ENCODE assay signal across 8 mouse cellular contexts in the genomic region with DNA sequence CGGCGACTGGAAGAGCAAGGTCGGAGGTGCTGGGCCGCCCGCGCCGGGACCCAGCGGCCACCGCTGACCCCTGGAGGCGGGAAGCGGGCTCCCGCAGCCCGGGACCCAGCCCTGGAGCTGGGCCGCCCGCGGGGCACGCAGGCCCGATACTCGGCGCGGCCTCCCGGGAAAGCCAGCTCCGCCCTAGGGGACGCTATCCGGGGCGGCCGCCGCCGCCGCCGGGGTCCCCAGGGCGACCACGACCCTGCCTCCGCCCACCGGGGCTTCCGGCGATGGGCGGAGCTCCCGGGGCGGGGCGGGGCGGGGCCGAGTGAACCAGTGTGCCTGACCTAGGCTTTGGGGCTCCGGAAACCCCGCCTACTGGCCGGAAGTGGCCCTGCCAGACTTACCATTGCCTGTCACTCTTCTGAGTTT. TPM values are rescaled to one million over a fixed set of nuclear protein-coding genes. Genes with fewer than 3 reads are reported as not detected.
DNase-seq lines count a peak whose midpoint lies in the region; ATAC-seq and TF ChIP-seq lines count a peak whose summit lies in the region.

No protein-coding gene starts in this region.

- intact Hi-C loops in gastrocnemius, postnatal 36 days (cut with DNase I) = loop anchor here (2.0 to 5.0 kb wide), 2 partner anchors 50 to 155 kb away; a partner anchor contains a TSS
- intact Hi-C loops in left cerebral cortex, postnatal 36 days (cut with DNase I) = loop anchor here (2.0 kb wide), 1 partner anchor 155 kb away; a partner anchor contains a TSS

- H3K9me3 ChIP-seq in intestine, embryonic 14.5 days (ENCODE audit: control insufficient read depth, low read length) = no peaks in the 10 kb centered on the region
- no peaks in the 10 kb centered on the region for H3K9me3 ChIP-seq in midbrain, embryonic 11.5 days (ENCODE audit: control insufficient read depth, low read length)

- TF ChIP-seq CTCF in small intestine, adult 2 months (IDR thresholded peaks at IDR 0.05; ENCODE audit: extremely low read depth, insufficient read length, insufficient replicate concordance, low read depth, low read length) = no peak

- peak overlapping the region; percentile 90 for H3K27ac ChIP-seq in intestine, embryonic 14.5 days (ENCODE audit: low read depth)
- H3K27ac ChIP-seq in midbrain, embryonic 11.5 days (ENCODE audit: low read depth, low read length) = peak overlapping the region; percentile 81
- peak overlapping the region; percentile 66 for H3K27ac ChIP-seq in small intestine, adult 2 months (ENCODE audit: insufficient read depth, low read depth, low read length)

- peak; percentile 82 for DNase-seq in ovary, adult 18-20 months (ENCODE audit: low spot score)
- DNase-seq in ovary, postnatal 10 days (ENCODE audit: low spot score) = no peak
- DNase-seq in embryo, embryonic 11.5 days (ENCODE audit: low read depth, low spot score) = peak; percentile 82
- DNase-seq in gastrocnemius, postnatal 36 days = peak; percentile 76 to 88
- no peak for DNase-seq in intestine, embryonic 14.5 days (ENCODE audit: low spot score)
- peak; percentile 69 to 80 for DNase-seq in left cerebral cortex, postnatal 36 days (ENCODE audit: low spot score in 2 of 2)
- peak; percentile 99 for DNase-seq in midbrain, embryonic 11.5 days (ENCODE audit: low spot score, missing footprints)

- H3K4me2 ChIP-seq in intestine, embryonic 14.5 days (ENCODE audit: low read length) = peak overlapping the region; percentile 78
- peak overlapping the region; percentile 37 for H3K4me2 ChIP-seq in midbrain, embryonic 11.5 days

- peak overlapping the region; percentile 85 for H3K4me3 ChIP-seq in intestine, embryonic 14.5 days (ENCODE audit: low read depth, low read length)
- H3K4me3 ChIP-seq in midbrain, embryonic 11.5 days (ENCODE audit: low read depth, low read length) = peak overlapping the region; percentile 94
- peak overlapping the region; percentile 98 for H3K4me3 ChIP-seq in small intestine, adult 2 months (ENCODE audit: low read depth, low read length)

- peaks cover 9% of the 10 kb centered on the region for H3K4me1 ChIP-seq in intestine, embryonic 14.5 days (replicated peaks; ENCODE audit: control insufficient read depth, insufficient read depth, low read length)
- H3K4me1 ChIP-seq in midbrain, embryonic 11.5 days (ENCODE audit: control insufficient read depth, insufficient read depth, low read length) = no peaks in the 10 kb centered on the region; the same call in 1 of the 2 replicates
- H3K4me1 ChIP-seq in small intestine, adult 2 months (ENCODE audit: control insufficient read depth, insufficient read depth, insufficient read length, low read length) = no peaks in the 10 kb centered on the region

- peaks cover 27% of the 10 kb centered on the region for H3K36me3 ChIP-seq in intestine, embryonic 14.5 days (ENCODE audit: control insufficient read depth, insufficient read depth, low read length)
- 0 out of 2 replicates have a peak, but pooled peaks cover 2% of the 10 kb centered on the region for H3K36me3 ChIP-seq in midbrain, embryonic 11.5 days (ENCODE audit: control insufficient read depth, insufficient read depth, low read length)
- peaks cover 17% of the 10 kb centered on the region for H3K36me3 ChIP-seq in small intestine, adult 2 months (ENCODE audit: control insufficient read depth, insufficient read depth, low read length)

- peak; percentile 98 for ATAC-seq in intestine, embryonic 14.5 days (replicated peaks; ENCODE audit: low FRiP score, low TSS enrichment, low read depth)
- peak; percentile 98 for ATAC-seq in midbrain, embryonic 11.5 days (ENCODE audit: low FRiP score)

- H3K27me3 ChIP-seq in intestine, embryonic 14.5 days (replicated peaks; ENCODE audit: control insufficient read depth, insufficient read depth, low read length) = no peaks in the 10 kb centered on the region
- no peaks in the 10 kb centered on the region for H3K27me3 ChIP-seq in midbrain, embryonic 11.5 days (ENCODE audit: control insufficient read depth, insufficient read depth, low read length)
- no peaks in the 10 kb centered on the region for H3K27me3 ChIP-seq in small intestine, adult 2 months (ENCODE audit: control insufficient read depth, insufficient read depth, low read length)

- peak overlapping the region; percentile 86 for H3K9ac ChIP-seq in intestine, embryonic 14.5 days (ENCODE audit: low read length)
- peak overlapping the region; percentile 93 for H3K9ac ChIP-seq in midbrain, embryonic 11.5 days (ENCODE audit: low read length)

- WGBS in intestine, embryonic 14.5 days = 2% methylated on average over 24 of the region's 46 CpGs
- WGBS in midbrain, embryonic 11.5 days = under 1% methylated on average over 36 of the region's 46 CpGs
- WGBS in small intestine, adult 2 months = 1% methylated on average over 42 of the region's 46 CpGs

- peak; percentile 46 for TF ChIP-seq POLR2A in small intestine, adult 2 months (IDR thresholded peaks at IDR 0.05; ENCODE audit: low read depth, low read length)

RNA-seq across cellular contexts. Expression of a gene that starts 3.3 kb away (rescaled TPM):
- total RNA-seq in gastrocnemius, postnatal 36 days (2021) = not detected
- polyA plus RNA-seq in intestine, embryonic 14.5 days (2014; fragmentation: Nextera tagmentation; extraction: Ambion mirVana) = not detected in 2 replicates
- total RNA-seq in left cerebral cortex, postnatal 36 days (2021) = not detected
- not detected in 2 replicates for polyA plus RNA-seq in midbrain, embryonic 11.5 days (2014; fragmentation: Nextera tagmentation; extraction: Ambion mirVana)
- not detected in 2 replicates for polyA plus RNA-seq in small intestine, adult 2 months (2012; rRNA removed)

RNA-seq across cellular contexts. Expression of a gene that starts 9.3 kb away (rescaled TPM):
- 10 to 100 TPM; 69.2 to 87.0 TPM for total RNA-seq in gastrocnemius, postnatal 36 days (2021)
- 71.2 and 72.9 TPM in 2 replicates for polyA plus RNA-seq in intestine, embryonic 14.5 days (2014; fragmentation: Nextera tagmentation; extraction: Ambion mirVana)
- total RNA-seq in left cerebral cortex, postnatal 36 days (2021) = 100 to 1,000 TPM; 117 to 119 TPM
- polyA plus RNA-seq in midbrain, embryonic 11.5 days (2014; fragmentation: Nextera tagmentation; extraction: Ambion mirVana) = 86.4 and 88.8 TPM in 2 replicates
- 13.3 and 24.3 TPM in 2 replicates for polyA plus RNA-seq in small intestine, adult 2 months (2012; rRNA removed)

RNA-seq across cellular contexts. Expression of a gene that starts 51.3 kb away (rescaled TPM):
- 1 to 10 TPM; 4.7 to 5.7 TPM for total RNA-seq in gastrocnemius, postnatal 36 days (2021)
- 14.0 and 14.1 TPM in 2 replicates for polyA plus RNA-seq in intestine, embryonic 14.5 days (2014; fragmentation: Nextera tagmentation; extraction: Ambion mirVana)
- total RNA-seq in left cerebral cortex, postnatal 36 days (2021) = 10 to 100 TPM in 1 of 2 experiments, 1 to 10 TPM in 1; 8.5 to 16.3 TPM
- 13.8 and 15.9 TPM in 2 replicates for polyA plus RNA-seq in midbrain, embryonic 11.5 days (2014; fragmentation: Nextera tagmentation; extraction: Ambion mirVana)
- 1.3 and 2.3 TPM in 2 replicates for polyA plus RNA-seq in small intestine, adult 2 months (2012; rRNA removed)

RNA-seq across cellular contexts. Expression of a gene that starts 51.8 kb away (rescaled TPM):
- 1 to 10 TPM; 6.9 to 7.3 TPM for total RNA-seq in gastrocnemius, postnatal 36 days (2021)
- polyA plus RNA-seq in intestine, embryonic 14.5 days (2014; fragmentation: Nextera tagmentation; extraction: Ambion mirVana) = 16.0 and 17.0 TPM in 2 replicates
- total RNA-seq in left cerebral cortex, postnatal 36 days (2021) = 10 to 100 TPM; 22.3 to 34.6 TPM
- polyA plus RNA-seq in midbrain, embryonic 11.5 days (2014; fragmentation: Nextera tagmentation; extraction: Ambion mirVana) = 13.3 and 13.6 TPM in 2 replicates
- 1.9 and 3.7 TPM in 2 replicates for polyA plus RNA-seq in small intestine, adult 2 months (2012; rRNA removed)

Comparison
In these comparisons a context has a peak if more than half of its experiments do, and no peak if none do; other contexts are left out.
1. DNase-seq: peak in ovary, adult 18-20 months (single experiment), embryo, embryonic 11.5 days (single experiment), gastrocnemius, postnatal 36 days (2 of 2), left cerebral cortex, postnatal 36 days (2 of 2) and midbrain, embryonic 11.5 days (single experiment); none in ovary, postnatal 10 days (single experiment) and intestine, embryonic 14.5 days (single experiment).
2. Peak in every context shown above with its lines, with median percentiles within 50 percentile points of each other: H3K27ac ChIP-seq and H3K4me3 ChIP-seq.